Mouse (Mus musculus): ENCODE measurements around the gene Utp20. TPM values are rescaled to one million over a fixed set of nuclear protein-coding genes. Genes with fewer than 3 reads are reported as not detected.

The Utp20 gene
- 8.2 and 10.1 TPM in 2 replicates for total RNA-seq (2023)

DNA sequence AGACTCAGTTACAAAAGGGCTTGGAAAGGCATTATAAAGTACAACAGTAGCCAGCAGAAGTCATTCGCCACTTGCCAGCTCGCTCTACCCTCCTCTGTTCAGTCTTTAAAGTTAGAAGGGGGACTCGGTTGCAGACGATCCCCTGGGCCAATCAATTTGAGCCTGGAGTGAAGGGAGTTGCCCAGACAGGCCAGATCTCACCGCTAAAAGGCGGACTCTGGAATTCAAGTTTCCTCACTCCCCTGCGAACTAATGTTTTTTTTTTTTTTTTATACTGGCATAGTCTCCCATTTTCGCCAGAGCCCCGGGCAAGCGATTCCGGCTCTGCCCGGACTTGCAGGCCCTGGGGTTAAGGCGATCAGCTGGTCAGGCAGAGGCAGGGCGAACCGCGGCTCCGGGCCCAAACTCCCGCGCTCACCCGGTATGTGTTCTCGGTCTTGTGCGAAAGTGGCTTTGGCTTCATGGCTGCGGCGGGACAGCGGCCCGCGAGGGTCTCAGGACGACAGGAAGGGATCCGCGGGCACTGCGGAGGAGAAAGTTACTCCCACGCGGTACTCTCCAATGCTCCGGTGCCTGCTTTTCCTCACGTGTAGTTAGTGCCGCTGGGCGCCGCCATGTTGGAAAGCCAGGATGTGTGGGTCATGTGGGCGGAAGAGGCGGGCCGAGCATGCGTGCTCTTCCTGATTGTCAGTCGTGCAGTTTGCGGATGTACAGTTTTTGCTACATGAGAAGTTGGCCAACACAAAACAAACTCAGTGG lies at the start of gene Utp20:
Gene Utp20 (minus strand): TSS at position 617 of the 759 bp plus-strand sequence.

DNA sequence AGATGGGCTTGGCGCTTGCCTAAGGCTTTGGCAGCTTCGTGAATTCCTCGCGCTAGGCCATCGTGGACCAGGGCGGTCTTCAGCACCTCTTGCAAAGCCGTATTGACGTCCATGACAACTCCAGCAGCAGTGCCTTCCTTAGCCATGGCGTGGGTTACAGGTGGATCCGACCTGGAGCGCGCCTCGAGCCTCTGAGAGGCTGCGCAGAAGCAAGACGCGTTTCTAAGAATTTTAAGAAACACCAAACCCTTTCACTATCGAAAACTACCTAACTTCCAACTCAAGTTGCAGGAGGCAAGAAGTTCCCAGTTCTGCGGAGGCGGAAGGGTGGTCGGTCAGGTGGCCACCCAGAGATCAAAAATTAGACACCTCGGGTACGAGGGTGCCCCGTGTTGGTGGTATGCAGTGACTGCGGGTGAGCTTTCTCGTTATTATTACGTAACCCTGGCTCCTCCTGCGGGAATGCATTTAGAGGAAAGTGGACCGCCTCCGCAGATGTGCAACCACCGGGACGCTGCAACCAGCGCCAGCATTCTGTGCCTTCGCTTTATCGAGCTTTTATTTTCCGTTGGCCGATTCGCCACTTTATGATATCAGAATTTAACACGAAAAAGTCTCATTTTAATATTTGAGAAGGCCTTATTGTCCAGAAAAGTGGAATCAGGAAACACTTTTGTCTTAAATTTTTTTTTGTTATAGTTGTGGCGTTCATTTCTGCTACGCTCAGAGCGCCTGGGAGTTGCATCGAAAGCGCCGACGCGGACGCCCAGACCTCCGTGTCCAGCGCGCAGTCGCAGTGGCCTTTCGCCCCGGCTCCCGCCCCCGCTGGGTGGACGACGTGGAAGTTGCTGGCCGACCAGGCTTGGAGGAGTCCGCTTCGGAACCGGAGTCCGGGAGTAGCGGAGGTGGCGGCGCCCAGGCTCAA lies 95.8 kb downstream of the Utp20 start, which contains the start of gene Arl1:
Gene Arl1 (plus strand): TSS at position 288 of the 925 bp plus-strand sequence.

Other genes starting within 250 kb of the Utp20 start
- not detected in 2 replicates for gene Mybpc1, start 221.7 kb downstream of the Utp20 start, total RNA-seq (2023)
- gene Spic, start 141.8 kb downstream of the Utp20 start, total RNA-seq (2023) = 0.43 TPM in 1 of 2 replicates, not detected in the other
- gene Arl1, start 95.9 kb downstream of the Utp20 start, total RNA-seq (2023) = 29.7 and 31.0 TPM in 2 replicates
- not detected in 2 replicates for gene Slc5a8, start 59.2 kb upstream of the Utp20 start, total RNA-seq (2023)